Mouse (Mus musculus) urinary bladder, postnatal 4 days (tissue): ENCODE measurements around the gene Cgref1.

ENCODE experiments used
- DNase-seq, 2 experiments: peaks; one replicate each; pipeline ENCODE4 v3.0.0; 2021 to 2022; ENCODE audit warnings: low spot score in 2 of 2

Cgref1 gene

DNA sequence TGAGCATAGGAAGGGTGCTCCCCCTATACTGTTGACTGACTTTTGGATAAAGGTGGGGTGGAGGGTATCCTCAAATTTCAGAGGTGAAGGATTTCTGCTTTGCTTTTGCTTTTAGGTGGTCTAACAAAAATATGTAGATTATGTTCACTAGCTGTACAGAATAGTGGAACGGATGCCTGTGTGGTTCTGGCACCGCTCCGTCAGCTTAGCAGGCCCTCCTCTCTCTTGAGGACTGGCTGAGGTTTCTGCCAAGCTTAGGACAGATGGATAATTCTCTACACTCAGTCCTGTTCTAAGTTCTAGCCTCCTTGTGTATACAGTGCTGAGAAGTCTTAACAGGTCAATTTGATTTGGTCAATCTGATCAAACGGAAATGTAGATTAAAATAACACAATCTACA is 5.1 kb upstream of the Cgref1 start:
- DNase-seq: no peak

DNA sequence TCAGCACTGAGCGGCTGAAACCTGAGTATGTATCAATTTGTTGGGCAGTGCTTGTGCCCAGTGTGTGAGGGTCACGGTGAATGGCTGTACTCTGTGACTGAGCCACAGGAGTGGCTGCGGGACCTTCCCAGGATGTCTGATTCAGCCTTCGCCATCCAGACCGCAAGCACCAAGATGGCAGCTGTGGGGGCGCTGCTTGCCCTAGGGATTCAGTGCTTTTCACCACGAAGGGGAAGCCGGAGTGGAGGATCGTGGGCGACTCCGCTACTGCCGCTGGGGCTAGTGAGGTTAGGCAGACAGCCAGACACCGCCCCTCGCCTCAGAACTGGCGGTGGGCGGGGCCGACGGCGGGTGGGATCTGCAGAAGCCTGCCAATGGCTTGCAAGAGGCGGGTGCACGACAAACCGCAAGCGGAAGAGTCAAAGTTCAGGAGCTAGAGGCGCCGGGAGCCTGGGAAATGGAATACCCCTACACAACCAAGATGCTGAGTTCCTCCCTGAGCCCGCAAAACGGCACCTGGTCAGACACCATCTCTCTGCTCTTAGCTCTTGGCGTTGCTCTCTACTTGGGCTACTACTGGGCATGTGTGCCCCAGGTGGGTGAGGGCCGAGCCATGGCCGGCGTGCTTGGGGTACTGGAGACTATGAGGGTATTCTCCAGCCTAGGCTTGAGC is 4.4 kb upstream of the Cgref1 start:
- peak; percentile 90 to 91 for DNase-seq

DNA sequence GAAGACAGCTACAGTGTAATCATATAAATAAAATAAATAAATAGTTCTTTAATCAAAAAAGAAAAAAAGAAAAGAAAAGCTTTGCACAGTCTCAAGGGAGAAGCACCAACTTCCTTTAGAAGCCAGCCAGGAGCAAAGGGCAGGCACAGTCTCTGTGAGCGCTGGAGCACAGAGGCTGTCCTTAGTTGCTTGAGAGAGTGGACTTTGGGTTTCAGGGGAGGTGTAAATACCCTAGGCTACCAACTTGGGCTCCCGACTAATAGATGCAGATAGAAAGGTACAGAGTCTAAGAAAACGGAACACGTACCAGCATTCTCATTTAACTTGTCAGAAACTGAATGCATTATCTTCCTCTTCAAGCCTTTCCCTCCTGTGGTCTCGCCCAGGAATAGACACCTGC is 3.2 kb upstream of the Cgref1 start:
- DNase-seq: no peak

DNA sequence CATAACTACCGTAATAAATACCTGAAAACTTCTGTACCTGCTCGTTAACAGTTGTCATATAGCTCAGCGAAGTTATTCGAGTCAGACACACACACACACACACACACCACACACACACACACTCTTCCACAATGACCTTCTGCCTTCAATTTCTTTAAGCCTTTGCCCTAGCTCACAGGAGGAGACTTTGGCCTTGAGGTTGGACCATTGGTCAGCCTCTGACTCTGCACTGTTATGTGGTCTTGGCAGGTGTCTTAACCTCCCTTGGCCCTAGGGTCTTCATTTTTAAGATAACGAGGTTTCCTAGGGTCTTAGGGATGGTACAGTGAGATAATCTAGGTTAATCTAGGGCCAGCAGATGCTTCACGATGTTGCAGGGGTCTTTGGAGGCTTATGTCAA is 1.0 kb downstream of the Cgref1 start:
- DNase-seq: no peak

DNA sequence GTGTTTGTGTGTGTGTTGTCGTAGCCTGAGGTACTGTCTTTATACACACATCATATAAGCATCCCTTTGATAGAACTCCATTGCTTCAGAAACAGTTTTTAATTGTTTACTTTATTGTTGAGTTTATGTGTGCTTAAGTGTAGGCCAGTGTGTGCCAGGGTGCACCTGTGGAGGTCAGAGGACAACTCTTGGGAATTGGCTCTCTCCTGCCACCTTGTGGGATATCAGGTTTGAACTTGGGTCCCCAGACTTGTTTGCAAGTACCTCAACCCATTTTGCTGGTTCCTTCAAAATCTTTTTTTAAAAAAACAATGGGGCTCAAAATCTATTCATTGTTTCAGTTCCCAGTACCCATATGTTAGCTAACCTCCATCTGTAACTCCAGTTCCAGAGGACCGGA is 2.4 kb downstream of the Cgref1 start:
- DNase-seq: no peak

DNA sequence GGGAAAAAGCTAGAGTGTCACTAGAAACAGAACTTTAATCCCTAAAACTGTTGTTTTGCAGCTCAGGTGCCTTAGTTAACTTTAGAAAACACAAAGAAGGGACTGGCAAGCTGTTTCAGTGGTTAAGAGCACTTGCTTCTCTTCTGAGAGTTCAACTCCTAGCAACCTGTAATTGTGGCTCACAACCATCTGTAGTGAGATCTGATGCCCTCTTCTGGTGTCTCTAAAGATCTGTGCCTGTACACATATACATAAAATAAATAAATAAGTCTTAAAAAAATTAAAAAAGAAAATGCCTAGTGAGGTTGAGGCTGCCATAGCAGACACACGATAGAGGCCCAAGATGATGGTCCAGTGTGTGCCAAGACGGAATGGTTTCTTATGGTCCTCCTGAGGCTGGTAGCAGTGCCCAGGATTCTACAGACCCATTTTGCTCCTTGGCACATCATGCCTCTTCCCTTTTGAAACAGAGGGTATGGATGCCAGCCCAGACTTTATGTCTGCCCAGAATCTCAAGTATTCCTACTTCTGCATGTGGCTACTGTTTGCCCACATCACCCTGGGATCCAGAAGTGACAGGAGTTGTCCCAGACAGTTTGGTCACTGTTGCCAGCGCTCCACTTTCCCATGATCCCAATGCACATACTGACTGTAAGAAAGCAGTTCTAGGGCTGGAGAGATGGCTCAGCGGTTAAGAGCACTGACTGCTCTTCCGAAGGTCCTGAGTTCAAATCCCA is 10.5 kb downstream of the Cgref1 start:
- DNase-seq: no peak

DNA sequence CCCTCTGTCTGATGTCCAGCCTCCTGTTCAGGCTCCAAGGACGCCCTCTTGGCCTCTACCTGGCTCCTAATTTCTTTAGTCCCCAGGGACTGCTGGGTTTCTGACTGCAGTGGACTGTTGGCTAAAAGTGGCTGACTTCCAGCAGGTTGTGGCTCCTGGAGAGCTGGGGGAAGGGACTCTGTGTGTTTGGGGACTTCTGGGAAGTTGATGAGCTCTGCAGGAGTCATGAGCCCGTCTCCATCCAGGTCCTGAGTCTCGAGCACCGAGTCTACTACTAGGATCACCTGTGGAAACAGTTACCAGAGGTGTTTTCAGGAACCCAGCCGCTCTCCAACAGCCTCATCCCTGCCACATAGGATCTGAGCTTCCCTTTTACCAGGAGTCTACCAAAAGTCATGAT is 11.7 kb downstream of the Cgref1 start:
- DNase-seq: no peak

DNA sequence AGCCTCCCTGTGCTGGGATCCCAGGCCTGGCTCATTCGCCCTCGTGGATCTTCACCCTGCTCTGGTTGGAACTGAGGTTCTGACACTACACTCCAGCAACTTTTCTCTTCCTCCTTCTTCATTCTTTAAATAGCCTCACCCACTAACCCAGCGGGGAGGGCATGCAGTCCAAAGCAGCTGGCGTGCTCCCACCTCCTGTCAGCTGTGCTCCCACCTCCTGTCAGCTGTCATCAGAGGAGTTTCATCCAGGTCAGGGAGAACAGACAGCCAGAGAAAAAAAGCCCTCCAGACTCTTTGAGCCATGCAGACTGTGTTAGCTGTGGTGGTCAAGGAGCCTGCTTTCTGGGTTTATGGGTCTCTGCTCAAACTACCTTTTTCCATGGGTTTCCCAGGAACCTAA is 14.0 kb downstream of the Cgref1 start:
- no peak for DNase-seq

DNA sequence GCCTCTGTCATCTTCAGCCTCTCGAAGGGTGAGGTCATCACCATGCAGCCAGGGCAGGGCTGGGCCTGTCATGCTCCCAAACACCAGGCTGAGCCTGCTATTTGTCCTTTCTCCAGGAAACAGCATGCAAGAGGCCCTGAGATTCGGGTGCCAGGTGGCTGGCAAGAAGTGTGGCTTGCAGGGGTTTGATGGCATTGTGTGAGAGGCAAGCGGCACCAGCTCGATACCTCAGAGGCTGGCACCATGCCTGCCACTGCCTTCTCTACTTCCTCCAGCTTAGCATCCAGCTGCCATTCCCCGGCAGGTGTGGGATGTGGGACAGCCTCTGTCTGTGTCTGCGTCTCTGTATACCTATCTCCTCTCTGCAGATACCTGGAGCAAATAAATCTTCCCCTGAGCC is 14.5 kb downstream of the Cgref1 start:
- no peak for DNase-seq

DNA sequence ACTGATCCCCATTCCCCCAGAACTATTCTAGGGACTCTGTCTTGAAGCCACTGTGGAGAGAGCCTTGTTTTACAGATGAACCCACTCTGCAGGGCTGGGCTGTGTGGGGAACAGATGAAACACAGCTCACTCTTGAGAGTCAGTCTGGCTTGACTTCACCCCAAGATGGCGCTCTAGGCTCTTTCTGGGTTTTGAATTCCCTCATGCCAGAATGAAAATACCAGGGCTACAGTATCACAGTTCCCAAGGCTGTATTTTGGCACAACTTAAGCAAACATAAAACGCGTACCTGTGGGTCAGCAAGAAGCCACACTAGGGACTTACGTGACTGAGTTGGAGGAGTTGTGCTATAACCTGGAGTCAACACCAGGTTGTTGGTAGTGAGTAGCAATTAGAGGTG is 15.3 kb downstream of the Cgref1 start:
- peak in 1 of 2 experiments; percentile 77 for DNase-seq

DNA sequence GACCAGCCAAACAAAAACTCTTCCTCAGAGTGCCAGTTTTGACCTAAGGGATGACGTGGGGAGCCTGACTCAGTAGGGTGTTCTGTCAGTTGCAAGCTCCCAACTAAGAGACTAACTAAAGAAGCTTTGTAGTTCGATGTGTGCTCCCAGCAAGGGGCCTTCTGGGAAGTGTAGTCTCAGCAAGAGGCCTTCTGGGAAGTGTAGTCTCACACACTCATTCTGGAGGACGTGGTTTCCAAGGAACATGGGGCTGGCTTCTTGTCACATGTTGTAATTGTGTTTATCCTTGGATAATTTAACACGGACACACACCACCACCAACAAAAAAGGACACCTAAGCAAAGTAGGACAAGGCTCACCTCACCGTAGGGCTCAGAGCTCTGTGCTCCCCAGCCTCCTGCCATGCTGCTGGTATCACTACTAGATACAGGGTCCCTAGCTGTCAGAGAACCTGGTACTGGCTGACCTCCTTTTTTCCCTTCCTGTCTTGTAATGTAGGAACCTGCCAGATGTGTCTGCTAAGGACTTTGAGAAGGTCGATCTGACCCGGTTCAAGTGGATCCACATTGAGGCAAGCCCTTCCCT is 17.4 kb downstream of the Cgref1 start:
- DNase-seq: no peak

DNA sequence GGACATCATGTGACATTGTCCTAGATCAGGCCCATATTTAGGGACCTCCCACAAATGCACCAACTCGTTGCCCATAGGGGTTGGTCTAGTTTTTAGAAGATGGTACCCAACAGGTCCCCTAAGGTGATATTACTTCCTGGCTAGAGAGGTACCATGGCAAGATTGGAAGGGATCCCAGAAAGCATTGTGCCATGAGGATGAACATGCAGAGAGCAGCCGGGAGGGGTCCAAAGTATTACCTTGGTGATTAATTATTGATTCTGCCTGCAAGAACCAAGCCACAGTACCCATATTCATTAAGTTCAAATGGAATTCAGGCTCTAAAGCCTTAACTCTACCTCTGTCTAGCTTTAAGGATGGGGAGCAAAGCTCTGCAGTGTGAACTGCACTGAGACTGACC is 19.3 kb downstream of the Cgref1 start:
- no peak for DNase-seq

DNA sequence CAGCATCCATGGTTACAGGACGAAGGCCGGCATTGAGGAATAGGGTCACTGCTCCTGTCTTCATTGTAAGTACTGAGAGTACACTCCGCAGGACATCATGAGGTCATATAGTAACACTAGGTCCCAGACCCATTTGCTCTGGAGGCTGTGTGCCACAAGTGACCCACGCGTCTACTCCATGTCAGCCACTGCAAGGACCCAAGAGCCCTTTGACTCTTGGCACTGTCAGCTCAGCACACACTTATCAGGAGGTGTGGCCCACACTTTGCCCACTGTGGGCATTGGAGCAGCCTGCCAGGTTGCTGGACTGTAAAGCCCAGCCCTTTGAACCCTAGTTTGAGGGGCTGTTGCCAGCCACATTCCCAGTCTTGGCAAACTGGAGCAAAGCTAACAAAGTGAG is 20.2 kb downstream of the Cgref1 start:
- no peak for DNase-seq

DNA sequence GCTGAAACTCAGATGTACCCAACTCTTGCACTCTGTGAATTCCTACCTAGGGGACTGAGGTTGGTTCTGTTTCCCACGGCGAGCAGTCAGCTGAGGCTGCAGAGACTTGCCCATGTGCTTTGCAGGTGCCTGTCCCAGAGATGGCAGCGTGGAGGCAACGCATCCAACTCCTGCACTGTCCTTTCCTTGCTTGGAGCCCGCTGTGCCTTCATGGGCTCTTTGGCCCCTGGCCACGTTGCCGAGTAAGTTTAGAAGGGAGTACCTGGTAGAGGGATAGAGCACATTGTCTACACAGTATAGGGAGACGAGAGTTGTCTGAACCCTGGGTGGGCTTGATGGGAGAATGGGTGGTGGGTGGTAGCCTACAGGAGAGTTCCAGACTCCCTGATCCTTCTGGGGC is 20.8 kb downstream of the Cgref1 start:
- no peak for DNase-seq

DNA sequence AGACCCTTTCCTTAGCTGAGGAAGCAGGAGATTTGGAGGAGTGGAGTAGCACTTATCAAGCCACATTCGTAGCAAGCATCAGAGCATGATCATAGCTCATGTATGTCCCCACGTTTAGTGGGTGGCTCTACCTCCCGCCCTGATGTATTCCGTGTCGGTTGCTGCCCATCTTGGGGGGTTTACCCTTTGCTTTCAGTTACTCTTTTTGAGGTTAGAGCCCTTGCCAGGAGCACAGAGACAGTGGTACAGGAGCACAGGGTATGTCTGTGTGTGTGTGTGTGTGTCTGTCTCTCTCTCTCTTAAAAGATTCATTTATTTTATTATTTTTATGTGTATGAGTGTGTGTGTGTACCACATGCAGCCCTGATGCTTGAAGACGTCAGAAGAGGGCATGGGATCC is 22.3 kb downstream of the Cgref1 start:
- DNase-seq: no peak

DNA sequence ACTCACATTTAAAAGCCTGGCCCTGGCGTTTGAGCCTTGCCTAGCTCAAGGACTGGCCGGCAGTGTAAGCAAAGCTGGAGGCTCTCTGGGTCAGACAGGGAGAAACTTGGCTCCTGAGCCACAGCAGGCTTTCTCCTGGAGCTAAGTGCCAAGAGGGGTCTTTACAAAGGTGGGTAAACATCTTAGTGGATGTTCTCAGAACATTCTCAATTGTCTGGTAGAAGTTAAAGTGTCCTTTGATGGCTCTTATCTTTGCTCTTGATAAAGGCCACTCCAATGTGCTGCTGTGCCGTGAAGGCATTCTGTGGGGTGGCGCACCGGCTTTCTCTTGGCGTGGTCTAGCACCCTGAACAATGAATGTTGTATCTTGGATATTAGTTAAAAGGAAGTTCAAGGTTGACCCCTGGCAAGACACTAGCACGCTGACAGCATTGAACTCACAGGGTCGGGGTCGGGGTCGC is 22.8 kb downstream of the Cgref1 start:
- no peak for DNase-seq

DNA sequence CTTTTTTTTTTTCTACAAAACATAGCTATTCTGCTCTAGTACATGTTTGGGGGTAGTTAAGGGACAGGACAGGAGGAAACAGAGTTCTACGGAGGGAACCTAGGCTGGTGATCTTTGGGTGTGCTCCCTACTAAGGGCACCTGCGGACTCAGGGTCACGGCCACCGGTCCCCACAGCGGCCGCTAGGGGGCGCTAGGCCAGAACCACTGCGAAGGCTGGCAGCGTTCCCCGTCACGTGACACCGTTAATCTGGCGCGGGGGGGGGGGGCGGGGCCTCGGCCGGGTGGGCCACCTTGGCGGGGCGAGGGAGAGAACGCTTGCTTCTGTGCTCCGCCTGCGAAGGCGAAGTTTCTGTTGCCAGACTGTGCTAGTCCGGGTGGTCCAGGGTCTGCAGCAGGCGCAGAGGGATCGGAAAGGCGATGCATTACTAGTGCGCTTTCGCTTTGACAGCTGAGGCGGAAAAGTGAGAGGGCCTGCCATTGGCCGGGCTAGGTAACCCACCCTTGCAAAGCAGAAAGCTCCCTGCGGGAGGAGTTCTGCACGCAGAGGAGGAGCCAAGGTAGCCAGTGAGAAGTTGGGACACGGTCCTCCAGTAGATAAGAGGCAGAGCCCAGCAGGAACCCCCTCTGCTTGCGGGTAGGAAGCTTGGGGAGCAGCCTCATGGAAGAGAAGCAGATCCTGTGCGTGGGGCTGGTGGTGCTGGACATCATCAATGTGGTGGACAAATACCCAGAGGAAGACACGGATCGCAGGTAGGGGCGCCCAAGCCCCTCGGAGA is 23.9 kb downstream of the Cgref1 start, which contains the start of gene Khk:
Gene Khk (plus strand): TSS at position 176 of the 778 bp plus-strand sequence.
- DNase-seq: peak; percentile 82 to 93

DNA sequence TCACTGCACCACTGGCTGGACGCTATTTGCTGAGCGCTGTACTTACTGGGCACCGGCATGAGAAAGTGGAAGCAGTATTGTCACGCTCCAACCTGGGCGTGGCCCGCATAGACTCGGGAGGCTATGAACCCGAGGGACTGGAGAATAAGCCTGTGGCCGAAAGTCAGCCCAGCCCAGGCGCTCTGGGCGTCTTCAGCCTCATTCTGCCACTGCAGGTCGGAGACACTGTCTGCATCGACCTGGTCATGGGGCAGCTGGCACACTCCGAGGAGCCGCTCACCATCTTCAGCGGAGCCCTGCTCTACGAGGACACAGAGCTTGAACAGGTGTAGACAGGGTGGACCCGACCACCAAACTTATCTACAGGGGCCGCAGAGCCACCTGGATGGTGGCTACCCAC is 24.8 kb downstream of the Cgref1 start:
- no peak for DNase-seq

DNA sequence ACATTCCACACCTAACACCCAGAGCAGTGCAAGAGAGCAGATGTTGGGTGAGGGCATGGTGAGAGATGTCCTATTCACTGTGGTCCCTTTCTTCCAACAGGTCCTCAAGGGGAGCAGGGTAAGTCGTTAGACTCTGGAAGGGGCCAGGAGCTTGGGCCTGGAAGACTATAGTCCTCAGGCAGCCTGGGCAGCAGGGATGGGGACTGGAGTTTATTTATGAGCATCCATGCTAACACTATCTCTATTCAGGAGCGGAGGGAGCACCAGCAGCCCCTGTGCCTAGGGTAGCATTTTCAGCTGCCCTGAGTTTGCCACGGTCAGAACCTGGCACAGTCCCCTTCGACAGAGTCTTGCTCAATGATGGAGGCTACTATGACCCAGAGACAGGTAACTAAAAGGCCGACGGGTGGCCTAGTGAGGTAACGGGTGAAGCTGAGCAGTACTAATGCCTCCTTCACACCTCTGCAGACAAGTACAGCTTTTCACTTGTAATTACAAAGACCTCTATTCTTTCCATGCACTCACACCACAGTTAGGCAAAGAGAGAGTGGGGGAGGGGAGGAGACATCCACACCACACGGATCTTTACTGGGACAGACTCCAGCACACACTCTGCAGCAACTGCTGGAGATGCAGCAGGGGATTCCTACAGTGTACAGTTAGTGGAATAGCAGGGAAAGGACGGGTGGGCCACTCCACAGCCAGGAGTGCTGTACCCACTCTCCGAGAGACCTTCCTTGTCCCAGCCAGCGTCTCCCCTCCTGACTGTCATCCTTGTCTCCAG is 25.4 kb downstream of the Cgref1 start:
- no peak for DNase-seq

DNA sequence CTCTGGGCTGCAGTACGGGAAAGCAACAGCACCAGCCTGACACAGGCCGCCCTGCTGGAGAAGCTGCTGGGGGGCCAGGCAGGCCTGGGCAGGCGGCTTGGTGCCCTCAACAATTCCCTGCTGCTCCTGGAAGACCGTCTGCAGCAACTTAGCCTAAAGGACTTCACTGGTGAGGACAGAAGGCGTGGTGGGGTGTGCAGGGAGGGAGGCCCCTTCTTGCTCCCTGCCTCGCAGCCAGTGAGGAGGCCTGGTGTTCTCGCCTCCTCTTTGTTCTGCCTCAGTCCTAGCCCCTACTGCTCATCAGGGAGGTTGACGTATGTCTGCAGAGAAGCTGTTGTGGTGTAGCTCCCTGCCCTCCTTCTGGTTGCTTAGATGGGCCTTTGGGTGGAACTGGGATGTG is 26.7 kb downstream of the Cgref1 start:
- DNase-seq: no peak

DNA sequence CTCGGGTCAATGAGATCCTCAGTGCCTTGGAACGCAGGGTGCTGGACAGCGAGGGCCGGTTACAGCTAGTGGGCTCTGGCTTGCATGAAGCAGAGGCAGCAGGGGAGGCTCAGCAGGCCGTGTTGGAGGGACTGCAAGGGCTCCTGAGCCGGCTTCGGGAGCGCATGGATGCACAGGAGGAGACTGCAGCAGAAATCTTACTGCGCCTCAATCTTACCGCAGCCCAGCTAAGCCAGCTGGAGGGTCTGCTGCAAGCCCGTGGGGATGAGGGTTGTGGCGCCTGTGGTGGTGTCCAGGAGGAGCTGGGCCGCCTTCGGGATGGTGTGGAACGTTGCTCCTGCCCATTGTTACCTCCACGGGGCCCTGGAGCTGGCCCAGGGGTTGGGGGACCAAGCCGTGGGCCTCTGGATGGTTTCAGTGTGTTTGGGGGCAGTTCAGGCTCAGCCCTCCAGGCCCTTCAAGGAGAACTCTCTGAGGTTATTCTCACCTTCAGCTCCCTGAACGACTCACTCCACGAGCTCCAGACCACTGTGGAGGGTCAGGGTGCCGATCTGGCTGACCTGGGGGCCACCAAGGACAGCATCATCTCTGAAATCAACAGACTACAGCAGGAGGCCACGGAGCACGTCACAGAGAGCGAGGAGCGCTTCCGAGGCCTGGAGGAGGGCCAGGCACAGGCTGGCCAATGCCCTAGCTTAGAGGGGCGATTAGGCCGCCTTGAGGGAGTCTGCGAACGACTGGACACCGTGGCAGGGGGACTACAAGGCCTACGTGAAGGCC is 27.3 kb downstream of the Cgref1 start:
- no peak for DNase-seq
